Mouse (Mus musculus): ENCODE measurements around the gene Mrps24. TPM values are rescaled to one million over a fixed set of nuclear protein-coding genes. Genes with fewer than 3 reads are reported as not detected.

Mrps24 gene
- 184 and 189 TPM in 2 replicates for polyA plus RNA-seq (2016; fragmentation: Nextera tagmentation; extraction: Ambion mirVana)

- Histone ChIP-seq H3K9me3 (no peaks in the 10 kb centered on the region), H3K27me3 (no peaks in the 10 kb centered on the region), H3K9ac (no peak within 1 kb of the TSS), H3K4me2 (replicated peaks) (no peak within 1 kb of the TSS), H3K4me3 (no peak within 1 kb of the TSS), H3K4me1 (no peaks in the 10 kb centered on the region), H3K36me3 (peaks cover 40% of the 10 kb centered on the region), H3K27ac (no peak within 1 kb of the TSS)
- ATAC-seq (ENCODE audit: insufficient number of reproducible peaks, insufficient read depth, low FRiP score, low TSS enrichment): 0 out of 2 replicates have a peak, but pooled peaks have one; percentile 36
- WGBS: 84% methylated on average over 14 of the region's 14 CpGs
Observed at GRCm38 (mm10) chr11:5715630-5716105, at the start of gene Mrps24. Mrps24 (minus strand) TSS chr11:5715680.

DNA sequence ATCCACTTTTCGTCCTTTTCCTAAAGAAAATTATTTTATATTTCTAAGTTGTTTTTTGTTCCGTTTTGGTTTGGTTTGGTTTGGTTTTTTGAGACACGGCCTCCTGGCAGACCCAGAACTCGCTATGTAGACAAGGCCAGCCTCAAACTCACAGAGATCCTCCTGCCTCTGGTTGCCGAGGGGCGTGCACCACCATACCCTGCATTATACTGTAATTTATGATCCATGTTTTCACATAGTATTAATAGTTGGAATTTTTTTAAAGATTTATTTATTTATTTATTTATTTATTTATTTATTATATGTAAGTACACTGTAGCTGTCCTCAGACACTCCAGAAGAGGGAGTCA lies 47.1 kb upstream of the Mrps24 start:
- H3K4me3 ChIP-seq: peak overlapping the region; percentile 70
- 0 out of 2 replicates have a peak, but pooled peaks cover 6% of the 10 kb centered on the region for H3K36me3 ChIP-seq
- H3K9ac ChIP-seq: peak overlapping the region; percentile 82
- H3K9me3 ChIP-seq: no peaks in the 10 kb centered on the region
- peak overlapping the region; percentile 66 for H3K4me2 ChIP-seq (replicated peaks)
- peak overlapping the region; percentile 90 for H3K27ac ChIP-seq
- H3K4me1 ChIP-seq: peaks cover 7% of the 10 kb centered on the region; the same call in 1 of the 2 replicates
- ATAC-seq (ENCODE audit: insufficient number of reproducible peaks, insufficient read depth, low FRiP score, low TSS enrichment): 0 out of 2 replicates have a peak, but pooled peaks have one; percentile 35
- WGBS: 20% methylated on average over 6 of the region's 6 CpGs
- H3K27me3 ChIP-seq: no peaks in the 10 kb centered on the region

DNA sequence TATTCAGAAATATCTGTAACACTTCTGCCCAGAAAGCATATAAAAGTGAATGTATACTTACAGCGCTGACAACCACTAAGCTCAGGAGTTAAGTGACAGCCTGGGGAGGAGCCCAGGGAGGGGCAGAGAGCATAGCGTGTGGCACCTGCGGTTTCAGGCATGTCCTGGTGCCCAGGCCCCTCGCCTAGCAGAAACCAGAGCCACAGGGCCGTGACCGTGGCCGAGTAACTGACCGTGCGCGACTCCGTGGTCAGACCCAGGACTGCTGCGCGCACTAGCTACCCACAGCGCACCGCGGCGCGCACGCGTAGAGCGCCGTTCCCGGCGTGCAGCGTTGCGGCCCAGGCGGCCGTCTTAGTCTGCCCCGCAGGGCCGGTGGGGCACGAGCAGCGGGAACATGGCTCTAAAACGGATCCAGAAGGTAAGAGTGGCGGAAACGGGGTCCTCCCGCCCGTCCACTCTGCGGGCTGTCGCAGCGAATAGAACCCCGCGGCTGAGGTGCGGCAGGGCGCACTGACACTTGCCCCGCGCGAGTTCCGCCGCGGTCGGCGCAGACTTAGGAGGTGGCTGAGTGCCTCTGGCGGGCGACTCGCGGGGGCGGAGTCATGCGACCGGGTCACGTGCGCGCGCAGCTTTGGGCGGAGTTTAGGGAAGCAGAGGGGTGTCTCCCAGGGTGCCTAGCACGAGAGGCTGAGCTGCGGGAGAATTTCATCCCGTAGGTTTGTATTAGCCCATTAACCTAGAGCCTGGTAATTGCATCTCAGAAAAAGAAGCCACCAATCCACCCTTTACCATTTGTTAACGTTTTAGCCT lies 46.5 kb upstream of the Mrps24 start, which contains the start of gene Urgcp:
Gene Urgcp (minus strand): TSS at position 557 of the 813 bp plus-strand sequence.
- 0 out of 2 replicates have a peak, but pooled peaks cover 6% of the 10 kb centered on the region for H3K36me3 ChIP-seq
- under 1% methylated on average over 68 of the region's 68 CpGs for WGBS
- H3K4me2 ChIP-seq (replicated peaks): peak within 1 kb of the TSS; percentile 66
- peak within 1 kb of the TSS; percentile 70 for H3K4me3 ChIP-seq
- H3K4me1 ChIP-seq: peaks cover 7% of the 10 kb centered on the region; the same call in 1 of the 2 replicates
- peak; percentile 98 for ATAC-seq (ENCODE audit: insufficient number of reproducible peaks, insufficient read depth, low FRiP score, low TSS enrichment)
- H3K9ac ChIP-seq: peak within 1 kb of the TSS; percentile 82
- H3K9me3 ChIP-seq: no peaks in the 10 kb centered on the region
- H3K27ac ChIP-seq: peak within 1 kb of the TSS; percentile 90
- H3K27me3 ChIP-seq: no peaks in the 10 kb centered on the region

- Histone ChIP-seq H3K27me3 (no peaks in the 10 kb centered on the region), H3K4me2 (replicated peaks) (no peak overlapping the region), H3K4me1 (no peaks in the 10 kb centered on the region), H3K27ac (no peak overlapping the region), H3K4me3 (no peak overlapping the region), H3K9ac (no peak overlapping the region), H3K9me3 (0 out of 2 replicates have a peak, but pooled peaks cover 5% of the 10 kb centered on the region), H3K36me3 (0 out of 2 replicates have a peak, but pooled peaks cover 5% of the 10 kb centered on the region)
- WGBS: 83% methylated on average over 2 of the region's 2 CpGs
- no peak for ATAC-seq (ENCODE audit: insufficient number of reproducible peaks, insufficient read depth, low FRiP score, low TSS enrichment)
Observed at GRCm38 (mm10) chr11:5753755-5754154, 38.3 kb upstream of the Mrps24 start.

DNA sequence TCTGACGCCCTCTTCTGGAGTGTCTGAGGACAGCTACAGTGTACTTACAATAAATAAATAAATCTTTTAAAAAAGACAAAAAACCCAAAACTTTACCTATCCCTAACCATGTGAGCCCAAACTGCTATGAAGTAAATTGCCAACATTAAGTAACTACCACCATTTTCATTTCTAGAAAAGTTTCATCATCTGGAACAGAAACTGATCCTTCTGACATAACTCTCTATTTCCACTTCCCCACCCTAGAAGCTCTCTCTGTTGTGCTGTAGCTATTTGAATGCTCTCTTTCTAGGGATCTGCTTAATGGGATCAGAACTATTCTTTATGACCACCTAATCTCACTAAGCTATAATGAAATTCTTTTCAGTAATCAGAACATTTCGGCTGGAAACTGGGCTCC lies 29.5 kb upstream of the Mrps24 start:
- ATAC-seq (ENCODE audit: insufficient number of reproducible peaks, insufficient read depth, low FRiP score, low TSS enrichment): no peak
- H3K4me1 ChIP-seq: peaks cover 2% of the 10 kb centered on the region; the same call in 1 of the 2 replicates
- H3K27me3 ChIP-seq: no peaks in the 10 kb centered on the region
- no peak overlapping the region for H3K27ac ChIP-seq
- H3K4me3 ChIP-seq: no peak overlapping the region
- H3K9me3 ChIP-seq: no peaks in the 10 kb centered on the region
- WGBS: 79% methylated on average over 2 of the region's 2 CpGs
- no peaks in the 10 kb centered on the region for H3K36me3 ChIP-seq
- H3K9ac ChIP-seq: no peak overlapping the region
- no peak overlapping the region for H3K4me2 ChIP-seq (replicated peaks)

DNA sequence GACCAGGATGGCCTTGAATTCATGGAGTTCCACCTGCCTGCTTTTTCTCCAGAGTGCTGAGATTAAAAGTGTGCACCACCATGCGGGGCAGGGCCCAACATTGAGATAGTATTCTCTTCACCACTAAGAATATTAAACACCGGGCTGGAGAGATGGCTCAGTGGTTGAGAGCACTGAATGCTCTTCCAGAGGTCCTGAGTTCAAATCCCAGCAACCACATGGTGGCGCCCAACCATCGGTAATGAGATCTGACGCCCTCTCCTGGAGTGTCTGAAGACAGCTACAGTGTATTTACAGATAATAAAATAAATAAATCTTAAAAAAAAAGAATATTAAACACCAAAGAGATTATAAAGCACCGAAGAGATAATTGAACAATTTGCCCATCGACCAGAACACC lies 26.6 kb upstream of the Mrps24 start:
- H3K4me1 ChIP-seq: peaks cover 5% of the 10 kb centered on the region; the same call in 1 of the 2 replicates
- H3K9me3 ChIP-seq: no peaks in the 10 kb centered on the region
- 71% methylated on average over 7 of the region's 7 CpGs for WGBS
- H3K4me2 ChIP-seq (replicated peaks): no peak overlapping the region
- no peaks in the 10 kb centered on the region for H3K36me3 ChIP-seq
- H3K27me3 ChIP-seq: no peaks in the 10 kb centered on the region
- no peak for ATAC-seq (ENCODE audit: insufficient number of reproducible peaks, insufficient read depth, low FRiP score, low TSS enrichment)
- no peak overlapping the region for H3K4me3 ChIP-seq
- H3K9ac ChIP-seq: no peak overlapping the region
- H3K27ac ChIP-seq: no peak overlapping the region

DNA sequence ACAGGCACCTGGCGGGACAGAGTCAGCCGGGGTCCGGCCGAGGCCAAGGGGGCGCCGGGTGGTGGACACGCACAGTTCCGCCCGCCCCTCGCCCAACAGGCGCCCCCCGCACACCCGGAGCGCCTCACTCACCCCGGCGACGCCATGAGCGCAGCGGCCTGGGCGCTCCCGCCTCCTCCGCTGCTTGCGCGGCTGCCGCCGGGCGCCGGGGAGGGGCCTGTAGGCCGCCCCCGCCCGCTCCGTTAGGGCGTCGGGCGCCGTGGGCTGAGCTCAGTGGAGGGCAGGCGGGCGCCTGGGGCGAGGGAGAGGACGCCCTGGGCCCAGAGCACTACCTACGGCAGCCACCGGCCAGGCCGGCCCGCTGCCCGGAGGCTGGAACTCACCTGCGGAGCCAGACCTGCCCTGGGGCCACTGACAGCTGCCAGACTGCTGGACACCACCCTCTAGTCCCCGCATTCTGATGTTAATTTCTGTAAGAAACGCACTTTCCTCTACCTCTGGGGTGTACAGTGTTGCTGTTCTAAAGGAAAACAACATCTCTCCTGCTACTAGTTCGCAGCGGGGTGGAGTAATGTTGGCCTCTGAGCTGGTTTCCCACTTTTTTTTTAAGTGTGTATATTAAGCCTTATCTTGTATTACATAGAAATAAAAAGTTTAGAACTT lies 25.6 kb upstream of the Mrps24 start:
- ATAC-seq (ENCODE audit: insufficient number of reproducible peaks, insufficient read depth, low FRiP score, low TSS enrichment): peak; percentile 89
- Histone ChIP-seq H3K9me3 (no peaks in the 10 kb centered on the region), H3K4me3 (peak overlapping the region; percentile 94), H3K9ac (peak overlapping the region; percentile 95), H3K27ac (peak overlapping the region; percentile 79), H3K27me3 (no peaks in the 10 kb centered on the region), H3K4me2 (replicated peaks) (peak overlapping the region; percentile 90), H3K36me3 (no peaks in the 10 kb centered on the region), H3K4me1 (peaks cover 5% of the 10 kb centered on the region; the same call in 1 of the 2 replicates)
- 1% methylated on average over 38 of the region's 50 CpGs for WGBS

DNA sequence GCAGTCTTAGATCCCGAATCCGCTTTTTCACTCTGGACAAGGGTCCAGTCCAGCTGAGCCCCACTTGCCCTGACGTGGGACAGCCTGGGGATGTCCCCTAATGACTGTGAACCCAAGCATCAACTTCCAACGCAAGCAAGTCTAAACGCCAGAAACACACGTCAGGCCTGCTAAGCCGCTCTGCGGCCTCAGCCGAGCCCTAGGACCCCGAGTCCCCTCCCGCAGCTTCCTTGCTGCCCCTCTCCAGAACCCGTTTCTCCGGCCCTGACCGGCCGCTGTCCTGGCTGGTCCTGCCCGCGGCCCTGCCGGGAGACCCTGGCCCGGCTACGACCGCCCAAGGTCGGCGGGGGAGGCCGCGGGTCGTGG lies 25.1 kb upstream of the Mrps24 start:
- Histone ChIP-seq H3K27me3 (no peaks in the 10 kb centered on the region), H3K27ac (peak overlapping the region; percentile 79), H3K9ac (peak overlapping the region; percentile 95), H3K4me1 (peaks cover 5% of the 10 kb centered on the region; the same call in 1 of the 2 replicates), H3K4me3 (peak overlapping the region; percentile 94), H3K36me3 (no peaks in the 10 kb centered on the region), H3K4me2 (replicated peaks) (peak overlapping the region; percentile 90), H3K9me3 (no peaks in the 10 kb centered on the region)
- WGBS: 2% methylated on average over 26 of the region's 26 CpGs
- ATAC-seq (ENCODE audit: insufficient number of reproducible peaks, insufficient read depth, low FRiP score, low TSS enrichment): peak; percentile 66

DNA sequence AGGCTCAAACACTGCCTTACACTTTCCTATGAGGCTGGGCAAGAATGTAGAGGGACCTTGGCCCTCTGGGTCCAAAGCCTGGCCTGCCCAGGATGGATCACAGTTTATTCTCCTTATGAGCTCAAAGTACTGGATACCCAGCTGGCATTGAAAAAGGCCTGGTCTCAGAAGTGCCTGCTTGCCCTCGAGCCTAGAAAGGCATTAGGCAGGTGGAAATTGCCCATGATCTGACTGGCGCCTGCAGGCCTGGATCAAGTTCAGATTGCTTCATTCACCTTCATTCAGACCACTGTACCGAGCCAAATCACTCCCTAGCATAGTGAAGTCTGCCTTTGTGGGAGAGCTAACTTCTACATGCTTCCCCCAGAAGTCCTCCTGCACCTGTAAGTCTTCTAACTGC lies 24.4 kb upstream of the Mrps24 start:
- H3K4me3 ChIP-seq: no peak overlapping the region
- no peak for ATAC-seq (ENCODE audit: insufficient number of reproducible peaks, insufficient read depth, low FRiP score, low TSS enrichment)
- H3K27ac ChIP-seq: no peak overlapping the region
- no peaks in the 10 kb centered on the region for H3K9me3 ChIP-seq
- H3K36me3 ChIP-seq: no peaks in the 10 kb centered on the region
- H3K4me2 ChIP-seq (replicated peaks): peak overlapping the region; percentile 90; the same call in 1 of the 2 replicates
- H3K4me1 ChIP-seq: peaks cover 5% of the 10 kb centered on the region; the same call in 1 of the 2 replicates
- 79% methylated on average over 3 of the region's 3 CpGs for WGBS
- no peak overlapping the region for H3K9ac ChIP-seq
- H3K27me3 ChIP-seq: no peaks in the 10 kb centered on the region

GRCm38 (mm10) chr11:5738888-5739632 lies 23.6 kb upstream of the Mrps24 start:
- 75% methylated on average over 5 of the region's 5 CpGs for WGBS
- no peak for ATAC-seq (ENCODE audit: insufficient number of reproducible peaks, insufficient read depth, low FRiP score, low TSS enrichment)
- Histone ChIP-seq H3K9me3 (no peaks in the 10 kb centered on the region), H3K27me3 (no peaks in the 10 kb centered on the region), H3K4me3 (no peak overlapping the region), H3K4me2 (replicated peaks) (no peak overlapping the region), H3K4me1 (peaks cover 5% of the 10 kb centered on the region; the same call in 1 of the 2 replicates), H3K36me3 (no peaks in the 10 kb centered on the region), H3K9ac (no peak overlapping the region), H3K27ac (no peak overlapping the region)

DNA sequence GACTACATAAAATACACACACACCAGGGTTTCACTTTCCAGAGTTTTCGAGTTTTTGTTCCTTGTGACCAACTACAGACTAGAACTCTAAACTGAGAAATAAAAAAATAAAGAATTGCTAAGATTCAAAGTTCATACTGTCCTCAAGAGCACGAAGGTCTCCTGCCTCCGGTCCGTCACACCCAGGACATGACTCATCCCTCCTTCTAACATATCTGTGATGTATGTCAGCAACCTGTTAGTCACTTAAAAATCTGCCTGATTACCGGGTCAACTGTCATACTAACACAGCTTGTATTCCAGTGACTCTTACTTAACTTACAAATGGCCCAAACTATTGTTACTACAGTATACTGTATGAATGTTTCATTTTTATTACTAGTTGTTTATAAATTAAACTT lies 21.7 kb upstream of the Mrps24 start:
- H3K36me3 ChIP-seq: no peaks in the 10 kb centered on the region
- H3K9me3 ChIP-seq: no peaks in the 10 kb centered on the region
- WGBS: 91% methylated on average over 5 of the region's 5 CpGs
- H3K27ac ChIP-seq: no peak overlapping the region
- H3K27me3 ChIP-seq: no peaks in the 10 kb centered on the region
- H3K4me2 ChIP-seq (replicated peaks): no peak overlapping the region
- H3K4me1 ChIP-seq: peaks cover 5% of the 10 kb centered on the region; the same call in 1 of the 2 replicates
- ATAC-seq (ENCODE audit: insufficient number of reproducible peaks, insufficient read depth, low FRiP score, low TSS enrichment): no peak
- H3K4me3 ChIP-seq: no peak overlapping the region
- no peak overlapping the region for H3K9ac ChIP-seq
